Mouse (Mus musculus) A20 (cell line): Measurements from ENCODE around the gene Nme7.

Source experiments
- DNase-seq: peaks from one replicate; pipeline ENCODE4 v3.0.0-alpha.2; 2011; ENCODE audit warnings: low read depth, low spot score

Nme7 gene

DNA sequence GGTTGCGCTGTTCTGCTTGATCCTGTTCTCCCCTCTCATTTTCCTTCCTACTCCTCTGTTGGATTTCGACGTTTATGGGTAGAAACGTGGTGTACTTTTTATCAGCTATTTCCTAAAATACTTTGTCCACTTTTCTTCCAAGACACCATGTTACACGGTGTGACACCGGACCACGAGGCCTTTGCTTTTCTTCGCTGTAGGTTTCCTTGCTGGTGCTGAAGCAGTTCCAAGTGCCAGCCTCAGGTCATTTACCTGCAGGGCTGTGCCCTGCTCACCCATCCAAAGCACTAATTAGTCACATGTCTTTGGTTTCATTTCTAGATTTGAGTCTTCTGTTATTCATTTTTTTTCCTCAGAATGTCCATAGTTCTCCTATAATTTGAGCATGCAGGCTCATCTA lies 79.7 kb downstream of the Nme7 start:
- DNase-seq: no peak

DNA sequence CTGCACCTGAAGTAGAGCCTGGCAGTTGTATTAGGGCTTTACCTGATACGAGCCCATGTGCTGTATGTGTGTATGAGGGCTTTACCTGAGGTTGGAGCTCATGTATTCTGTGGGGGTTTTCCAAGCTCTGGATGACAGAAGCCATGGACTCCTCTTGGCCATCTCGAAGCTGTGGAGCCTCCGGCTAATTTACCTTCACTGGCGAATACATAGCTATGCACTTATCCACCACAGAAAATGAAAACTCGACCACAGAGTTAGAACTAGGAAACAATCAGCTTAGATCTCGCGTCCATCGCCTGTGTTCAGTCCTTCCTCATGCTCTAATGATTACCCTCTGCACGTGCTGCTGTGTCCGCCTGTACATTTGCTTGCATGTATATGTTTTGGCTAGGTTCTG lies 80.4 kb downstream of the Nme7 start:
- DNase-seq: no peak

DNA sequence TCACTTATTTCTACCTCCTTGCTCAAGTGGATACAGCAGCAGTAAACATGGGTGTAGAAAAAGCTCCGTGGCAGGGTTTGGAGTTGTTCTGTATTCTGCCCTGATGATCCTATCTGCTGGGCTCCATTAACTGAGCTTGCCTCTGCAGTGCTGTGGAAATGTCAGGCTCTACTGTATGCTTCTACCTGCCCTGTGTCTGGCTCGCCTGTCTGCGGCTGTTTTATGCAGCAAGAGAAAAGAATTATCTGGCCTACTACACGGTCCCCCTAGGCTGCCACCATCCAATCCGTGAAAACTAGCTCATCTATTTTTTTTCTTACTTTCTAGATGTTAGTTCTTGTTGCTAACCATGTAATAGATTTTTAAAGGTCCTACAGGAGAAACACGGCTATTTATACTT lies 81.1 kb downstream of the Nme7 start:
- DNase-seq: no peak

DNA sequence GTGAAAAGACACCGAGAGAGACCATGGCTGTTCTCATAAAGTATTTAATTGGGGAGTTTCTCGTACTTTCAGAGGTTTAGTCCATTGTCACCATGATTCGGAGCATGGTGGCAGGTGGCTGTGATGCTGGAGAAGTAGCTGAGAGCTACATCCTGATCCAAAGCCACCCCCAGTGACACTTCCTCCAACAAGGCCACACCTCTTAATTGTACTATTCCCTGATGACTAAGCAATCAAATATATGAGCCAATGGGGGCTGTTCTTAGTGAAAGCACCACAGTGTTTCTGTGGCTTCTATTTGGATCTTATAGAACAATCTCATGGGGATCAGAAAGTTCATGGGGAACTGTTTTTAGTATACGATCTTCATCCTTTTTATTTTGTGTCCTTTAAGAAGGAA lies 85.8 kb downstream of the Nme7 start:
- no peak for DNase-seq

DNA sequence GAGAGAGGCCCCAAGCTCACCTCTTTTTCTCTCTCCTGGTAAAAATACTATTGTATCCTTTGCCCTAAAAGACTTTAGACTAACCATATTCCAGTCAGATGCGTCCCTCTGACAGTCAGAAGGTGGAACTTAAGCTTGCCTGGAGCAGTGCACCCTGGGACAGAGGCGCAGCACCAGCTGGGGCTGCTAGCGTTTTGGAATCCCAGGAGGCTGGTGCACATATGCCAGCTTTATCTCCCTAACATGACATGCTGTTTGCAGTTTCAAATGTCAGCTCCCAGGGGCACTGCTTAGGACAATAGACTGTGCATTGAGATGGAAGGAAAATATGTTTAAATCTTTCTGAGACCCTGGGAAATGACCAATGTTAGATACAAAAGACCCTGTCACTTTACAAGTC lies 88.3 kb downstream of the Nme7 start:
- no peak for DNase-seq

DNA sequence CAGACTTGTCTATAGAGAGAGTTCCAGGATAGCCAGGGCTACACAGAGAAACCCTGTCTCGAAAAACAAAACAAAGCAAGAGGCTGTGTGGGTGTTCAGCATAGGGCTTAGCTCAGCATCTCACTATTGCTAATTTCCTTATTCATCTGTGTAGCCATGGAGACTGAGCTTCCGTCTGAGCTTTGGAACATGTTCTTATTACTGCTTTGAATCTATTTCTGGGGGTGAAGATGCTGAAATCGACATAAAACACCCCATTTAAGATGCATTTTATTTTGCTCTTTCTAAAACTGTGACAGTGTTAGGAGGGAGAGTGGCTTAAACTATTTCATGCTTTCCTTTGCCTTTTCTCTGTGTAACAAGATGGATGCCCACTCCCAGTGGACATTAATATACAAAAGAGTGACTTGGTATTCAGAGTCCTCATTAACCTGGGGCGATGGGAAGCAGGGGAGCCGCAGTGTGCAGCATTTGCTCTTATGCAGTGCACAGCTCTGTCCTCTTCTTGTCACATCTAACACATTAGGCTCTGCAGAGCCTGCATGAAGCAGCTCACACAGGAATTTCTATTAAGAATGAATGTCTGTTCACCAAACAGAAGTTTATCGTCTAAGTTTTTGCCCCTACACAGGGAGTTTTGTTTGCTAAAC lies 91.3 kb downstream of the Nme7 start:
- DNase-seq: no peak

DNA sequence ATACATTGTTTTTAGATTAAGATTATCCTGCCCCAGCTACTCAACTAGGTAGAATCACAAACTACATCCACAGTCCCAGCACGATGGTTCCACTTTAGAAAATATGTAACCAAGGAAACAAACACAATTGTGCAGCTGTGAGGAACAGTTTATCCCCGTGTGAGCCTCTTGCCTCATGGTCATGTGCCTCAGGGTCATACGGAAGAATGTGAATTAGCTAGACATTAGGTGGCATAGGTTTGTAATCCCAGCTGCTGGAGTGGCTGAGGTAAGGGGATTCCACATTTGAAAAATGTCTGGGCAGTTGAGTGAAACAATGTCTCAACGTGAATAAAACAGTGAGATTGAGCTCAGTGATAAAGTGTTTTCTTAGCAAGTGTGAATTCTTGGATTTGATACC lies 93.8 kb downstream of the Nme7 start:
- DNase-seq: no peak

DNA sequence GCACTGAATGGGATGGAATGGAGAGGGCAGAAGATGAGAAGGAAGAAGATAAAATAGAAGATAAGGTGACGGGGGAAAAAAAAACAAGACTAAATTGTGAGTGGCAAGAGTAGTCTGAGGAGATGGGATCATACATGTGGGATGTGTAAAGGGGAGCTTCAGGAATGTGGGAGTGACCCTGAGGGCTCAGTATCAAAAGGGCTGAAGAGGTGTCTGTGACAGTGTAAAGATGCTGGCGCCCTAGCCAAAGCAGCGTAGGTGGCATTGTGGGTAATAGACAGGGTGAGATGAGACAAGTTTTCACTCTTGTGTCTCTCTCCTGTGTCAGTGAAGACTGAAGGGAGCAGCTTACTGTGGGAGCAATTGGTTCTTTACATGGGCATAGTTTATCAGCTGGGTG lies 95.7 kb downstream of the Nme7 start:
- no peak for DNase-seq

DNA sequence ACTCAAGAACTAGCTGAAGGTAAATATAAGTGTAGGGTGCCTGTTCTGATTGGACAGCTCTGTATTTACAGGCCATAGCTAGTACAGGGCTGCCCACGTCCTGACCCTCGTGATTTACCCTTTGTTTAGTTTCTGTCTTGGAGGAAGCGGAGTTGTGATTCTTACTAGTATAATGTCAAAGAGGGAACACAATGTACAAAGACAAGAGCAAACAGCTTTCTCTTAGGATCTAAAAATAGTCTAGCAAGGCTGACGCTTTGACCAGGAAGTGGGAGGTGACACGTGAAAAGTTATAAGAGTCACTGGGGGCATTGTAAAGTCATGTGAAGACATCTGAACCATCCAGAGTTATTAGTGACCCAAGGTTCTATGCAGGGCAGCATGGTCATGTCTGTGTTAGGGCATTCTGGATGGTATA lies 101.5 kb downstream of the Nme7 start:
- DNase-seq: no peak

DNA sequence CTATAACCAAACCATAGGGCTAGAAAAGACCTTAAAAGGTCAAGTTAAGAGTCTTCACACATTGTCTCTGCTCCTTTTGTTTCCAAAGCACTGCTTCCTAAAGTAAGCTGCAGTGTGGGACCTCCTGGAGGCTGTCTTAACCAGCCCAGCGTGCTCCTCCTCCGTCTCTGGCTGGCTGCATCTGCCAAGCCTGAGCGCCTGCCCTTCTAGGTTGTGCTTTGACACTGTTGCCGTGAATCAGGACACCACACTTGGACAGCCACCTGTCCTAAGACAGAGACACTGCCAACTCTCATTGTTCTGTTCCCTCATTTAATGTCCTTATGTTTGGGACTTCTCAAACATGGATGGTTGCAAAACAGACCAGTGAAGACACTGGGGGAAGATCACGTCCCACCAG lies 102.6 kb downstream of the Nme7 start:
- DNase-seq: no peak

DNA sequence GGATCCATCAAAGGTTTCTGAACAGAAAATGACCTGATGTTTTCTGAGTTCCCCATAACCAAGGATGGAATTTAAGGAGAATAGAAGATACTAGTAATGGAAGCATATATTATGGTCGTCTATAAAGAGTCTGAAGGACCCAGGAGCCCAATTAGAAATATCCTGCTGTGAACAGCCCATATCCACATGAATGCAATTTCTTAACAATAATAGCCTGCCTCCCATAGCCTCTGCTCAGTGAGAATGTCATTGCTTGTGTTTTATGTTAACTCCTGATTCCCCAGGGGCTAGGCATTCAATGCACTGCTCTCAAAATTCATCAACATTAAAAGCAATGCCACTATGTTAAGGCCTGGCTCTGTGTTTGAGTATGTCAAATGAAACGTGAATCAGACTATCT lies 104.7 kb downstream of the Nme7 start:
- no peak for DNase-seq

DNA sequence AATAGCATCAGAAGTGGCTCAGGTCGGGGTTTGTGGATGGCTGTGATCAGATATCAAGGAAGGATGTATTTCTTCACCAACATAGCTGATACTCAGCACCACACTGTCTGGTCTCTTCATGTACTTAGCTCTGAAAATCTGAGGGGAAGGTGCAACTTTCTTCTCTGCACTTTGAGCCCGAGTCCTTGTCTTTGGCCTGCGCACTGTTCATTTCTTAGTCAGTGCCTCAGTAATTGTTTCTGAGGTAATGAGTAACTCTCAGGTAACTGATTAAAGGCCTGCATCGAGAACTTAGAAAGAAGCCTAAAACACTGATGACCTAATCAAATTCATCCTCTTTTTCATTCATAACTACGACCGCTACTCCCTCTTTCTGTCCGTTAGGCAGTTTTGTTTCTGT lies 107.4 kb downstream of the Nme7 start:
- DNase-seq: no peak

DNA sequence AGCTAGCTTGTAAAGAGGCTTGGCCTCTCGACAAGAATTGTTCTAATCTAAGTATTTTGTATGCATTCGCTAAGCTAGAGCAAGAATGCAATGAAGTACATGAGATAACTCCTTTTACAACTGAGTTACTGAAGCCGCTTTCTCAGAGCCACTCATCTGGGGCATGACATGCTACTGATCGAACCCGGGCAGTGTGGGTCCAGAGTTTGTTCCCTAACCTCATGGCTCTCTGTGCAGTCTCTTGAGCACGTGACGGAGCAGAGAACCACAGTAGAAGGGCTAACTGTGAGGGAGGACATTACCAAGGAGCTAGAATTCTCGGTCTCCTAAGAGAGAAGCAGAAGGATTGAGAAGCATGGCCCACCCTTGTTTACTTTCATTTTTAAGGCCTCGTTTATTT lies 109.0 kb downstream of the Nme7 start:
- no peak for DNase-seq

DNA sequence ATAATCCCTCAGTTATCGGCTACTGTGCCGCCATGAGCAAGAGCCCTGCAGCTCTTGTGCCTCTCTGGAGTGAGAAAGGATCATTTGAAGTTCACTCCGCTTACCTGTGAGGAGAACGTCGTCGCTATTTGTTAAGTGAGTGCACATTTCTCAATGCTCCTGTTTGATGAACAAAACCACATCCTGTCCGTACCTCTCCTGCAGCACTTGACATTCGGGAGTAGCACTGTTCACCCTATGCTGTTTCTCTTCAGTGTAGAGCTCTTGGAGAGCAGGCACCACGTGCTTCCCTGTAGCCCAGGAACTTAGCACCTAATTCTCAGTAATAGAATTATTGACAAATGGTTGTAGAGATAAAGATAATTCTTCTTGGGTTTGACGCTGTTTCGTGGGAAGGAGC lies 109.7 kb downstream of the Nme7 start:
- DNase-seq: no peak

DNA sequence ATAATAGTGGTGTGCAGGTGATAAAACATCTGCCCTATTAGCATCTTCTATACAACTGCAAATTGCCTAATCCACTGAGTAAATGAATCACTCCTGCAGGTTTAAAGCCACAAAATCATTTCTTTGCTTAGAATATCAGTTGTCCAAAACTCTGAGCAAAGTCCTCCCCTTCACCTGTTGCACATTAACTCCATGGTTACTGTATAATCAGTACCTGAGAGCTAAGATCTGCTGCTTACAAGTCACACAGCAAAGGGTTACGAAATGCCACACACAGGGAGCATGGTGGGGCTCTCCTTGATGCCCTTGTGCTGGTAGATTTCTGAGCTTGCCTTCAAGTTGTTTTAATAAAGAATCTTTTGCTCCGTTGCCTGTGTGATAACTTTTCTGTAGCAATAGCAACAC lies 111.4 kb downstream of the Nme7 start:
- DNase-seq: no peak

DNA sequence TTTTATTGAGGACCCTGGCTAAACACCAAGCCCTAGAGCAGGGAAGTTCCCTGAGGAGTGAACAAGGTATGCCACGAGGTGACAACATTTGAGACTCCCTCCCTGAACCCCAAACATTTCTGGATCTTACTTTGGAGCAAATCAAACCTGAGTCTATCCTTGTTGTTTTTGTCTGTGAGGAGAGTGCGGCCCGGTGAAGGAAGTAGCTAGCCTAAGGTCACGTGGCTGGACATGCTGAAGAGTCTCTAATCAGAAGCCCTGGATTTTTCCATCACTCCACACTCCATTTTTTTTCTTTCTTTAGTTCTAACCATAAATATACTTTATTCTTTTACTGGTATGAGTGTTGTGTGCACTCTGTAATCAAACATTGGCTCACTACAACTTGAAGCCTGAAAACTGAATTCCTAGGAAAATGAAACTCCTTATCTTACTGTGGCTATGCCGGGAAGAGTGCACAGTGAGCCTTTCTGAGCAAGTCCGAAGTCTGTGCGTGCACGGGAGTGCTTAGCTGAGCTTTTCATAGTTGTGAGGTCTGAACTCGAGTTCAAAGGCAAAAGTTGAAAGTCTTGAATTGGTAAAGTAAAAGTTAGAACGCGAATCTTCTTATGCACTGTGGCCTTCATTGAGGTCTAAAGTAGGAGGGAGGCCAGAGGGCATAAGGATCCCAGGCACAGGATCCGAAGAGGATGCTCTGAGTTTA lies 112.9 kb downstream of the Nme7 start:
- DNase-seq: no peak

DNA sequence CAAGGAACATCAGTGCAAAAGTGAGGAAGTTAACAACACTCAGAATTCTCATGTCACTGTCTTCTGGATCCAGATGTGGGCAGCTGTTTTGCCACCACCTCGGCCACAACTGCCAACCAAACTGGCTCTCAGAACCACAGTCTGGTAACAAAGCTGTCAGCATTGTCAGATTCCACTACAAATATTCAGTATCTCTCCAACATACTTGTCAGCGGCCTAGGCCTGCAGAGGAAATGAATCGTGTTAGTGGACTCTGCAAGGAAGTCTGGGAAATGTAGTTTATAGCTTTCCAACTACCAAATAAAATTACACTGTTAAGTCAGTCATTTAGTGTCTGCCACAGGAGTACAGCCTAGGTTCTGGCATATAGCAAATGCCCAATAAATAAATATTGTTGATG lies 113.7 kb downstream of the Nme7 start:
- DNase-seq: no peak

DNA sequence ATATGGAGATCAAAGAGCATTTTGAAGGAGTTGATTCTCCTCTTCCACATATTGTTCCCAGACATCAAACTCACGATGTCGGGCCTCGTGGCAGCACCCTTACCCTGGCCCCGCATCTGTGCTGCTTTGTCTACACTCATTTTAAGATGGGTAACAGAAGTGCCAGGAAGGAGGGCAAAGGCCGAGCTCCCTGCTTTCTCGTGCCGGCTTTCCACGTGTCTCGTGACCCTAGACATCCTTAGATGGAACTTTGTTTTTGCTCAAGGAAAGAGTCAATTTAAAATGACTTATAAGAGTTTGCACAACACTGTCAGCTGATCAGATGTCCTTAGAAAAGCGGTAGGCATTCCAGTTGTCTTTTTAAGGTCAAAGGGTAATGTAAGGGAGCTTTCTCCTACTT lies 114.4 kb downstream of the Nme7 start:
- DNase-seq: no peak

DNA sequence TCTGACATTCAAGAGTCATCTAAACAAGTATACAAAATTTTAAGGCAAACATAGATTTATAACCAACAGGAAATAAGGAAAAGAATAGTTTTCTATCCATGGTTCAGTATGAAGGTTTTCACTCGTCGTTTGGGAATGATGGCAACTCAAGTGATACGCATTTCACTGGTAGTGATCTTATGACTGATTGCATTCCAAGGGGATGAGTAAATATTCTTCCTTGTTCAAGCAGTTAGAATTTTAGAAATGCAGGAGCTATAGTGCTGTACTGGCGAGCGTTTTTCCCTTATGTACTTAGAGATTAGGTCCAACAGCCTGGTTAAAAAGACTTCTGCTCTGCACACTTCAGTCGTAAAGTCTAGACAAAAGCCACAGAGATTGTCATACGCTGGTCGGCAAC lies 115.5 kb downstream of the Nme7 start:
- DNase-seq: no peak

DNA sequence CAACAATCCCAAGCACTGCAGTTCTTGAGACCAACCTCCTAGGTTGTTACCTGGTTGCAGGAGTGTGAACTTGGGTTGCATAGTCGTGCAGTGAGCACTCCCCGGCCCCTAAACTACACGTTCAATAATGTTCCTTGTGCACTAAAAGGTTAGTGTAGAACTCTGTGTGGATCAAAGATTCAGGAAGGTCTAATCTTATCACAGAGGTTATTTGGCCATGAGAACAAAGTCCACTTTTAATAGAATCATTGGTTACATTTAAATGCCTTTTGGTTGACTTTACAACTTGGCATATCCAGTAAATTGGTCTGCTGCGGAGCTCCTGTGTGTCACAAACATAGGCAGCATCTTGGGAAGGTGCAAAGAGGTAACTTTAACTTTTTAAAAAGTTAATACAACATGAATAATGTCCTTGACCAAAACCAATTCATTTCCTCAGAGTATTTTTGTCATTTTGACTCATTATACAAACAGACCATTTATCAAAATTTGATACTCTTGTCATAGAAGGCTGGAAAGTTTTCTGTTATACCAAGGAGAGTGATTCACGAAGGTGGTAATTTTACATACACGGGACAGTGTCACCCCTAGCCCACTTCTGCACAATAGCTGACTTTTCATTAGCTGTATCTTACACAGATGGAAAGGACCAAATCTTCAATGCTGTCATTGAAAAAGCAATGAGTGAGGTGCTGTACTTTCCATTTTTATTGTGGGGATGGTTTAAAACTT lies 116.9 kb downstream of the Nme7 start:
- DNase-seq: no peak

DNA sequence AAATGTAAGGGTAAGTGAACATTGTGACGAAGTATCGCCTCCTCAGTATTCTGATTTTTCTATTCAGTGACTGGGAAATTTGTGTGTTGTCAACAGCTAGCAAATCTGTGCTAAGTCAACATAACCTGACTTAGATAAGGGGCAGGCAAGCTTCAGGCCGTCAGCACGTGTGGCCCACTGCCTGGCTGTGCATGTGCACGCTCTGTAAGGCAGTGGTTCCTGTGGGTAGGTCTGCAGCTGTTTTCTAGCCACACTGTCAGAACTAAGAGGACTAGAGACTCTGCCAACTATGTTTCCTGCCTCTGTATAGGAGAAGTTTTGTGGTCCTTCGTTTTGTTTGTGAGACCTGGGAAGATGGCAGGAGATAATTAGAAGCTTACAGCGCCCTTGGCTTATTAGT lies 122.3 kb downstream of the Nme7 start:
- DNase-seq: no peak

DNA sequence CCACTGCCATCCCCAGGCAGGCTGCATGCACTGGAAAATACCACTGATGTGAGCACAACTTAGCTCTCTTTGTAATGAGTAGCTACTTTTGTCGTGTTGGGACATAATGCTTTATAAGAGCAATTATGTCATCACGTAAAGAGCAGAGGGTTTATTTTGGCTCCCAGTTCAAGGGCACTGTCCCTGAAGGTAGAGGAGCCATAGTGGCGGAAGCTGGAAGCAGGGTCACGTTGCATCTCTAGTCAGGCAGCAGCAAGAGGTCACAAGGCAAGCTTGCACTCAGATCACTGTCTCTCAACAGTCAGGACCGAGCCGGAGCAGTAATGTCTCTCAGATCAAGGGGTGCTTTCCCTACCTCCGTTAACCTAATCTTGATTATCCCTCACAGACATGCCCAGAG lies 123.9 kb downstream of the Nme7 start:
- DNase-seq: no peak

DNA sequence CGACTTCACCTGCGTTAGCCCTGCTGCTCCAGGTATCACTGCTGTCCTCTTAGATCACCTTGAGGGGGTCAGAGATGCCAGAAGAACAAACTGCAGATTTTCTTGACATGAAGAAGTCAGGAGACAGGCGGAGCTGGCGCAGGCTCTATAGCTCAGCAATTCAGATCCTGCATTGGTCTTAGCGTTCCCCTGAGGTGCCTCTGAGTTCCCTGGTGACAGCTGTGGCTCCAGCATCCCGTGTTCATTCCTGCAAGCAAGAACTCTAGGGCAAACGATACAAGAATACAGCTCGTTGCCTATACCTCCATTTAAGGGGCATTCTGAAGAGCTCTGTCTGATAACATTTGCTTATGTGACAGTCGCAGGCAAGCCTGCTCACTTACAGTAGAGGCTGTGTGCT lies 124.7 kb downstream of the Nme7 start:
- no peak for DNase-seq
